Mouse (Mus musculus) c-Kit-positive CD71-positive TER-119-positive erythroid progenitor cells, embryonic 14.5 days (primary cell): ENCODE measurements around the gene Mgll.

ENCODE experiments used
- DNase-seq: peaks from one replicate; pipeline ENCODE4 v3.0.0-alpha.2; 2013; ENCODE audit warnings: low spot score

Gene Mgll

GRCm38 (mm10) chr6:88828206-88829009, 104.2 kb downstream of the Mgll start:
- DNase-seq: no peak

GRCm38 (mm10) chr6:88829579-88829978, 105.4 kb downstream of the Mgll start:
- DNase-seq: no peak

- DNase-seq: no peak
Measured at GRCm38 (mm10) chr6:88830112-88830702, 106.0 kb downstream of the Mgll start.

GRCm38 (mm10) chr6:88831456-88831855, 107.2 kb downstream of the Mgll start:
- DNase-seq: peak; percentile 80

GRCm38 (mm10) chr6:88832663-88833062, 108.5 kb downstream of the Mgll start:
- DNase-seq: no peak

GRCm38 (mm10) chr6:88833340-88834140, 109.3 kb downstream of the Mgll start:
- no peak for DNase-seq

GRCm38 (mm10) chr6:88835047-88835446, 110.8 kb downstream of the Mgll start:
- peak; percentile 59 for DNase-seq

- DNase-seq: no peak
Measured at GRCm38 (mm10) chr6:88836178-88836819, 112.1 kb downstream of the Mgll start.

GRCm38 (mm10) chr6:88837999-88838398, 113.8 kb downstream of the Mgll start:
- DNase-seq: no peak

GRCm38 (mm10) chr6:88838613-88839012, 114.4 kb downstream of the Mgll start:
- DNase-seq: no peak

- no peak for DNase-seq
Measured at GRCm38 (mm10) chr6:88839135-88839970, 115.1 kb downstream of the Mgll start.

GRCm38 (mm10) chr6:88840211-88840610, 116.0 kb downstream of the Mgll start:
- DNase-seq: no peak

GRCm38 (mm10) chr6:88840791-88841513, 116.7 kb downstream of the Mgll start:
- DNase-seq: no peak

- DNase-seq: no peak
Measured at GRCm38 (mm10) chr6:88841514-88841780, 117.2 kb downstream of the Mgll start.

GRCm38 (mm10) chr6:88841781-88842689, 117.8 kb downstream of the Mgll start, which contains the start of gene Abtb1:
Gene Abtb1, minus strand, starts transcription at chr6:88841984.
- DNase-seq: peak; percentile 100

GRCm38 (mm10) chr6:88842731-88843151, 118.5 kb downstream of the Mgll start:
- DNase-seq: no peak

GRCm38 (mm10) chr6:88843241-88843640, 119.0 kb downstream of the Mgll start:
- DNase-seq: no peak

GRCm38 (mm10) chr6:88843781-88844725, 119.8 kb downstream of the Mgll start:
- no peak for DNase-seq
